Mouse (Mus musculus) hematopoietic multipotent progenitor cell, adult 10-12 weeks (in vitro differentiated cells): Measurements from ENCODE around the gene Klf5. TPM values are rescaled to one million over a fixed set of nuclear protein-coding genes. Genes with fewer than 3 reads are reported as not detected.

Experiments
- polyA plus RNA-seq: library from polyadenylated mRNA; stranded (reverse); fragments of >175 nt; gene quantifications from 2 replicates; pipeline ENCODE4 v1.2.3, GENCODE M21; 2012; ENCODE audit warnings: low replicate concordance

Klf5 gene
- polyA plus RNA-seq, result 2.7 and 3.7 TPM in 2 replicates

DNA sequence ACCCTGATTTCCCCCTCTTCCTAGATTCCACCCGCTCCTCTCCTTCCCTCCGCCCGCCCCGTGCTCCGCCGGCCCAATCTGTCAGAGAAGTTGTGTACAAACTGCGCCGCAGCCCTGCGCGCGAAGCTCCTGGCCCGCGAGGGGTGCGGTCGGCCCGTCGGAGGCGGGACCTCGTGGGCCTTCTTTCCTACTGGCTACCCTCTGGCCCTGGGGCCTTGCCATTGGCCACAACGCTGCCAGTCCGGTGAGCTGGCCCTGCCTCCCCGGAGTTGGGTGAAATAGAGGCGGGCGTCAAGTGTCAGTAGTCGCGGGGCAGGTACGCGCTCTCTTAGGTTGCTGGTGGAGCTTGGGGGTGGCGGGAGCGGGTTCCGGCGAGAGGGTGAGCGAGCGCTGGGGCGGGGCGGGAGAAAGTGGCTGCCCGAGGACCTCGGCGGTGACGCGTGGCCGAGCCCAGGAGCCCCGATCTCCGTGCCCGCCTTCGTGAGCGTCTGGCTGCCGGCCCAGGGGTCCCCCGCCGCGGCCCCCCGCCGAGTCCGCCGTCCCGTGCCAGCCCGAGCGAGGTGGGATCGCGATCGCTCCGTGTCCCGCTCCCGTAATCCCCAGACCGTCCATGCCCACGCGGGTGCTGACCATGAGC is at the start of gene Klf5:
Klf5 (plus strand) TSS at position 307 of the 637 bp plus-strand sequence.

Other genes with a start within 250 kb of the Klf5 start
- gene Pibf1, start 199.3 kb upstream of the Klf5 start, polyA plus RNA-seq, result 0.52 and 1.1 TPM in 2 replicates
- 5.1 and 8.0 TPM in 2 replicates for gene Dis3, start 198.9 kb upstream of the Klf5 start, polyA plus RNA-seq